16 mouse cellular contexts compared by ENCODE assay signal in the genomic region with DNA sequence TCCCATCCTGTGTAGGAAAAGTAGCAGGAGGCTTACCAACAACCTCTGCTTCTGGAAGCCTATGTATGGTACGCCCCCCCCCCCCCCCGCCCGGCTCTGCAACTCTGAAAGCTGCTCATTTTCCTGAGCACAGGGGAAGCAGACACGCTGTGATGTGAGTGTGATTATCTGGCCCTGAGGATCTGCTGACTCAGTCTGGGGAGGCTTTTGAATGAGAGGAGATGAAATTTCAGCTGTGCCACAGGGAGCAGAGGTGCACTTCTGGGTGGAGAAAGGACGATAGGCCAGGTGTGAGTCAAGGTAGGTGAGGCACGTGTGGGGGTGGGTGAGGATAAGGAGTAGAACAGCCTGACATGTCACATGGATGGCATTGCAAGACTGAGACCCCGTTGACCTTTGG.
"Had no signal": no experiment of that assay in that cellular context is flagged by ENCODE, and none has a peak within 500 bp of the region (broad histone marks: within the 10 kb centered on the region; RNA-seq: fewer than 3 reads in every experiment).

No protein-coding gene starts in this region.

- H3K4me1 ChIP-seq: neural tube, embryonic 12.5 days; neural tube, embryonic 13.5 days; neural tube, embryonic 15.5 days; stomach, embryonic 15.5 days had no signal

- H3K27ac ChIP-seq: neural tube, embryonic 12.5 days; neural tube, embryonic 13.5 days; neural tube, embryonic 15.5 days; stomach, embryonic 15.5 days; stomach, postnatal 0 days had no signal

- H3K9me3 ChIP-seq: neural tube, embryonic 12.5 days; neural tube, embryonic 13.5 days; neural tube, embryonic 15.5 days; stomach, embryonic 15.5 days had no signal

- H3K27me3 ChIP-seq: neural tube, embryonic 12.5 days; stomach, embryonic 15.5 days had no signal

- H3K9ac ChIP-seq: neural tube, embryonic 12.5 days; neural tube, embryonic 13.5 days; neural tube, embryonic 15.5 days; stomach, embryonic 15.5 days had no signal

- H3K4me2 ChIP-seq: neural tube, embryonic 12.5 days; neural tube, embryonic 13.5 days; neural tube, embryonic 15.5 days; stomach, embryonic 15.5 days had no signal

- DNase-seq: retina, postnatal 1 day; right cerebral cortex, adult 18-20 months; right cerebral cortex, postnatal 14 days; right cerebral cortex, postnatal 25 days; right cerebral cortex, postnatal 4 days; spleen, adult 18-20 months; thymus, adult 18-20 months; thymus, adult 2 months; thymus, postnatal 14 days; thymus, postnatal 25 days; thymus, postnatal 4 days had no signal

- H3K36me3 ChIP-seq: neural tube, embryonic 12.5 days; neural tube, embryonic 13.5 days; neural tube, embryonic 15.5 days; stomach, embryonic 15.5 days had no signal

- H3K4me3 ChIP-seq: neural tube, embryonic 12.5 days; neural tube, embryonic 13.5 days; neural tube, embryonic 15.5 days; stomach, embryonic 15.5 days had no signal
